Mouse (Mus musculus) lung, adult 2 months (tissue): ENCODE measurements around the gene Slc2a9. TPM values are rescaled to one million over a fixed set of nuclear protein-coding genes. Genes with fewer than 3 reads are reported as not detected.

ENCODE experiments used
- DNase-seq: peaks from one replicate; pipeline ENCODE4 v3.0.0; 2022
- H3K4me1 ChIP-seq: fragments of 200-500 bp; 2 replicates; pipeline ENCODE4 v1.6.1; 2011; ENCODE audit warnings: low read length; ENCODE audit not compliant: control insufficient read depth, insufficient read depth
- H3K4me3 ChIP-seq: fragments of 200-500 bp; replicated peaks from 2 replicates; pipeline ENCODE3; 2011; ENCODE audit warnings: low read depth, mild to moderate bottlenecking, control low read depth, low read length; ENCODE audit errors: extremely low read depth
- CTCF ChIP-seq: fragments of 200-500 bp; IDR thresholded peaks from 2 replicates; pipeline ENCODE4 v1.5.1; 2011; ENCODE audit warnings: mild to moderate bottlenecking, low read length, control low read depth; ENCODE audit not compliant: insufficient read depth
- POLR2A ChIP-seq: fragments of 200-500 bp; IDR thresholded peaks from 2 replicates; pipeline ENCODE4 v1.6.1; 2011; ENCODE audit warnings: low read depth, mild to moderate bottlenecking, control low read depth, low read length, borderline replicate concordance; ENCODE audit errors: extremely low read depth
- WGBS: fragments of 180-500 bp; shearing (Covaris S2); methylation state at CpG from one replicate; pipeline ENCODE4 v1.1.7; 2018; 5-methylcytosine and 5-hydroxymethylcytosine counted together
- polyA plus RNA-seq: library from polyadenylated mRNA; depleted of rRNA; stranded (reverse); fragments of >200 nt; gene quantifications from 2 replicates; pipeline ENCODE4 v1.2.3, GENCODE M21; 2012

Gene Slc2a9
- polyA plus RNA-seq, 1 experiment = 5.0 TPM

- peak overlapping the region; percentile 28 for H3K4me3 ChIP-seq
- no peak for DNase-seq
- 1% methylated on average over 4 of the region's 4 CpGs for WGBS
- no peak for TF ChIP-seq CTCF
- 0 out of 2 replicates have a peak, but pooled peaks have one; percentile 25 for TF ChIP-seq POLR2A
- peaks cover 3% of the 10 kb centered on the region; the same call in 1 of the 2 replicates for H3K4me1 ChIP-seq
Measured at GRCm38 (mm10) chr5:38479027-38479426, 23.9 kb downstream of the Slc2a9 start.

- Histone ChIP-seq H3K4me1 (peaks cover 3% of the 10 kb centered on the region; the same call in 1 of the 2 replicates), H3K4me3 (no peak overlapping the region)
- TF ChIP-seq POLR2A (no peak), CTCF (no peak)
- no peak for DNase-seq
- WGBS = 81% methylated on average over 7 of the region's 7 CpGs
Measured at GRCm38 (mm10) chr5:38477731-38478445, 25.1 kb downstream of the Slc2a9 start.

GRCm38 (mm10) chr5:38476861-38477565, 25.9 kb downstream of the Slc2a9 start:
- WGBS = 86% methylated on average over 25 of the region's 25 CpGs
- peaks cover 3% of the 10 kb centered on the region; the same call in 1 of the 2 replicates for H3K4me1 ChIP-seq
- no peak for DNase-seq
- TF ChIP-seq POLR2A (no peak), CTCF (no peak)
- H3K4me3 ChIP-seq = no peak overlapping the region

DNA sequence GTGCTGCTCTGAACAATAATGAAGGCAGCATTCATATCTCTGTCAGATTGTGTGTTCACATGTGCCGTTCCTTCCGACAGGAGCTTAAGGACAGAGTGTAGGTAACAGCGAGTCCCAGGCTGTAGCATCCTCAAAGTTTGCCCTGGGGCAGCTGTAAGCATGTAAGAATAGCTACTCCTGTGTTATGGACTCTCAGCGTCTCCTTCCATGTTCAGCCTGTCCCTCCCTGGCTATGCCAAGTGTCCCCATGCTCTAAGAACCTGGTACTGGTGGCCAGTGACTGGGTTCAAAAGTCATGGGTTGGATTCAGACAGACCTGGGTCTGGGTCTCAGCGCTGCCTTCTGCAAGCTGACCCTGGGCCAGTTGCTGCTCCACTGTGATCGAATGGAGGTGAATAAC, 32.1 kb downstream of the Slc2a9 start:
- H3K4me3 ChIP-seq = no peak overlapping the region
- no peaks in the 10 kb centered on the region for H3K4me1 ChIP-seq
- 89% methylated on average over 6 of the region's 6 CpGs for WGBS
- DNase-seq = no peak
- no peak for TF ChIP-seq CTCF

DNA sequence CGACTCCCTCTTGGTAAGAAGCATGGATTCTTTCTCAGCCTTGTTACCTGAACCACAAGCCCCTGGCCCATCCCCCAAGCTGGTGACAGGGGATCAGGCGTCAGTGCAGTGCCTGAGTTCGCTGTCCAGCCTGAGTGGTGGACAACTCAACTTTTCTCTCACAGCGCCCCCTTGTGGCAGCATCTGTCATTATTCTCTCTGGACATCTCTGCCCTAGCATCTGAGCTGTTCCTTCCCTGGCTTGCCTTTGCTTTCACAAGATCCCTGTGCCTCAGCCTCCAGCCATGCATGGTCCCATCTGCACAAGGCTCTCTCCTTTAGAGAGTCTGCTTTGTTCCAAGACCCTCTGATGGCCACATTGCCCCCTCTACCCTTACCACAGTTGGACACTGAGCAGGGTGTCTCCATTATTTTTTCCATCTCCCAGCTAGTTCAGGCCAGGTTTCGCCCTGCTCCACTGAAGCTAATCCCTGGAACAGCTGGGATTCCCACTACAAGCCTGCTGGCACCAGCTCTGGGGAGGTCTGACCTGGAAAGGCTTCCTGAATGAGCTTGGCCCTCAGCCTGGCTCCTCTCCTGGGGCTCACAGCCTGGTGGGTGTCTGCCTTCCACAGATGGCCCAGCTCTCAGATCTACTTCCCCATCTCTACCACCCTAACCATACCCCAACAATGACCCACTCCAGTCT, 32.9 kb downstream of the Slc2a9 start:
- peak; percentile 66 for DNase-seq
- WGBS = 25% methylated on average over 5 of the region's 5 CpGs
- Histone ChIP-seq H3K4me1 (no peaks in the 10 kb centered on the region), H3K4me3 (no peak overlapping the region)
- TF ChIP-seq POLR2A = no peak
- TF ChIP-seq CTCF = peak; percentile 75

GRCm38 (mm10) chr5:38466569-38467110, 36.3 kb downstream of the Slc2a9 start:
- TF ChIP-seq POLR2A (no peak), CTCF (no peak)
- DNase-seq = no peak
- no peaks in the 10 kb centered on the region for H3K4me1 ChIP-seq
- no peak overlapping the region for H3K4me3 ChIP-seq
- 76% methylated on average over 5 of the region's 5 CpGs for WGBS

GRCm38 (mm10) chr5:38461261-38461660, 41.7 kb downstream of the Slc2a9 start:
- no peak overlapping the region for H3K4me3 ChIP-seq
- no peak for DNase-seq
- TF ChIP-seq POLR2A (no peak), CTCF (no peak)
- H3K4me1 ChIP-seq = no peaks in the 10 kb centered on the region
- WGBS = 76% methylated on average over 5 of the region's 5 CpGs

GRCm38 (mm10) chr5:38450936-38451335, 52.0 kb downstream of the Slc2a9 start:
- no peak for TF ChIP-seq POLR2A
- Histone ChIP-seq H3K4me1 (no peaks in the 10 kb centered on the region), H3K4me3 (no peak overlapping the region)
- WGBS = 84% methylated on average over 3 of the region's 3 CpGs
- no peak for DNase-seq

GRCm38 (mm10) chr5:38449607-38450006, 53.3 kb downstream of the Slc2a9 start:
- Histone ChIP-seq H3K4me1 (no peaks in the 10 kb centered on the region), H3K4me3 (no peak overlapping the region)
- WGBS = 85% methylated on average over 8 of the region's 8 CpGs
- DNase-seq = no peak
- no peak for TF ChIP-seq CTCF
- TF ChIP-seq POLR2A = no peak

GRCm38 (mm10) chr5:38448121-38448520, 54.8 kb downstream of the Slc2a9 start:
- WGBS = 82% methylated on average over 3 of the region's 3 CpGs
- TF ChIP-seq CTCF (no peak), POLR2A (no peak)

More at GRCm38 (mm10) chr5:38448121-38448520, 54.8 kb downstream of the Slc2a9 start:
- H3K4me1 ChIP-seq = no peaks in the 10 kb centered on the region
- DNase-seq = no peak
- H3K4me3 ChIP-seq = no peak overlapping the region
